Mouse (Mus musculus): ENCODE results near the gene Sept8. TPM values are rescaled to one million over a fixed set of nuclear protein-coding genes. Genes with fewer than 3 reads are reported as not detected.

Sept8 gene
- polyA plus RNA-seq, 1 experiment from 2014 or later, result 20.7 TPM

DNA sequence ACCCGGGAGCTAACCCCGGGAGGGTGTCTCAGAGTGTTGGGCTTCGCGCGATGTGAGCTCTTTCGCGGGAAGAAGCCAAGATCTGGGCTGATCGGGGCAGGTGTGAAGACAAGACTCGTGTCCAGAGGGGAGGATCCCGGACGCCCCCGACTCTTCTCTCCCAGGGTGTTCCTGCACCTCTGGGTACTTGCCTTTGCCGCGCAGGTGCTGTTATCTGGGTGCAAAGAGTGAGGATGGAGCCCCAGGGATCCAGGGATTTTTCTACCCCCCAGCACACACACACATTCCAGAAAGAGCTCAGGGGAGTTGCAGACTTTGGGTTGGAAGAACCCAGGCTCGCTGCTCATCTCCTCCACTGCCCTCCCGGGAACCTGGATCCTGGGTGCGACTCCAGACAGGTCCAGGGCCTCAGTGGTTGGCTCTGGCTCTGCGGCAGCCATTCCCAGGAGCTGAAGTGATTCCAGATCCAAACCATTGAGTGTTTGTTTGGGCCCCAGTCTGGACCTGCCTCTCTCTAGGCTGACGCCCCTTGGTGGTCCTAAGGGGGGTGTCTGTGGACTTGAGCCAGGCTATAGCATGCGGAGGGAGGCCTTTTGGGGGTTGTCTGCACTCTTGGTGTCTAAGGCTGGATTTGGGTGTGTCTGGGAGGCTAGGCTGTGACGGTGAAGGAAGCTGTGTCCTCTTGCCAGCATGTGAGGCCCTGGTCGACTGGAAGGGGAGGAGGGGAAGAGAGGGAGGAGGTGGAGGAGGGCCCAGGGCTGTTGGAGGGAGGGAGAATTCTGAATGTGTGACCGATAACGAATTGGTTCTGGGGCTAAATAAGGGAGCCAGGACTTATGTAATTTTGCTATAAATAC lies 1.3 kb downstream of the Sept8 start:
- Histone ChIP-seq H3K36me3 (no peaks in the 10 kb centered on the region), H3K27ac (replicated peaks) (peak overlapping the region; percentile 79), H3K4me3 (peak overlapping the region; percentile 92), H3K9me3 (no peaks in the 10 kb centered on the region), H3K4me1 (replicated peaks) (peaks cover 51% of the 10 kb centered on the region), H3K27me3 (peaks cover 7% of the 10 kb centered on the region; the same call in 1 of the 2 replicates), H3K4me2 (peak overlapping the region; percentile 94), H3K9ac (peak overlapping the region; percentile 90)
- WGBS, result 2% methylated on average over 24 of the region's 24 CpGs
- peak; percentile 24; the same call in 1 of the 2 replicates for ATAC-seq (ENCODE audit: low FRiP score, low read depth)

DNA sequence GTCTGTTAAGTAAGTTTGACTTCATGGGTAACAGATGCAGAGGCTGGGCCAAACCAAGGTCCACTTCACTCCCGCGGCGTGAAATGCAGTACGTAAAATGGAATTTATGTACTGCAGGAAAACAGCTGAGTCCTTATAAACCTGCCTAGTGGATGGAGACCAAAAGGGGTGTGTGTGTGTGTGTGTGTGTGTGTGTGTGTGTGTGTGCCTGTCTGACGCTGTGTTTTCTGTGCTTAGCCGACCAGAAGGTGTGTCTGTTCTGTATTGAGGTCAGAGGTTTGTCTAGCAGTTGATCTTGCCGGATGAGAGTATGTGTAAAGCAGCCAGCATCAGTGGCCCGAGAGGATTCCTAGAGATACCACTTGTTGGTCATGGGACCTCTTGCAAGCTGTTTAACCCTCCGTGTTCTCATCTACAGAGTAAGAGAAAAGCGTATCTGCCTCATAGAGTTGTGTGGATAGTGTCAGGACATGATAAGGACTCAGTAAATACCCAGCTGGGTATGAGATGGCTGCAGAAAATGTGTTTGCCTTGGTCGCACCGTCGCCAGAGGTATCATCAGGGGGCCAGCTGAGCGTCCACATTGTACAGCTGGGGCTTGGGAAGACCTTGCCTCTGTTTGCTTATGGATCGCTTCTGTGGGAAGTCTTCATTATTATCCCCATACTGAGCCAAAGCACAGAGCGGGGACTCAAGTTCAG lies 2.2 kb downstream of the Sept8 start:
- Histone ChIP-seq H3K4me1 (replicated peaks) (peaks cover 51% of the 10 kb centered on the region), H3K4me3 (peak overlapping the region; percentile 92), H3K36me3 (no peaks in the 10 kb centered on the region), H3K9ac (peak overlapping the region; percentile 90), H3K27ac (replicated peaks) (peak overlapping the region; percentile 79), H3K4me2 (peak overlapping the region; percentile 94), H3K9me3 (no peaks in the 10 kb centered on the region), H3K27me3 (peaks cover 6% of the 10 kb centered on the region; the same call in 1 of the 2 replicates)
- WGBS, result 43% methylated on average over 16 of the region's 16 CpGs
- no peak for ATAC-seq (ENCODE audit: low FRiP score, low read depth)

DNA sequence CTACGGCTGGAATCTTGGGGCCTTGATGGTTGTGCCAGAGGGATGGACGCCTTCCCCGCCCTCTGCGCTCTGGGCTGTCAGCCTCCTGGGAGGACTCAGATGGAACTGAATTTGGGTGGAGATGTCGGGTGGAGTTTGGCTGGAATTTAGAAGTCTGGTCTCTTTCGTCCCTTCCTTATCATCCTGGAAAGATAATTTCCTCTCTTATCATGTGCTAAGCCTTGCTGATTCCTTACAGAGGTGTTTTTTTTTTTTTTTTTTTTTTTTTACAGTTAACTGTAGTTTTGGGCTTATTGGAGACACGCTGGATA lies 2.7 kb downstream of the Sept8 start:
- Histone ChIP-seq H3K4me3 (peak overlapping the region; percentile 92; the same call in 1 of the 2 replicates), H3K27me3 (peaks cover 6% of the 10 kb centered on the region; the same call in 1 of the 2 replicates), H3K27ac (replicated peaks) (no peak overlapping the region), H3K4me2 (peak overlapping the region; percentile 94), H3K9ac (peak overlapping the region; percentile 90; the same call in 1 of the 2 replicates), H3K36me3 (no peaks in the 10 kb centered on the region), H3K4me1 (replicated peaks) (peaks cover 51% of the 10 kb centered on the region), H3K9me3 (no peaks in the 10 kb centered on the region)
- WGBS, result 83% methylated on average over 7 of the region's 7 CpGs
- ATAC-seq (ENCODE audit: low FRiP score, low read depth), result no peak

DNA sequence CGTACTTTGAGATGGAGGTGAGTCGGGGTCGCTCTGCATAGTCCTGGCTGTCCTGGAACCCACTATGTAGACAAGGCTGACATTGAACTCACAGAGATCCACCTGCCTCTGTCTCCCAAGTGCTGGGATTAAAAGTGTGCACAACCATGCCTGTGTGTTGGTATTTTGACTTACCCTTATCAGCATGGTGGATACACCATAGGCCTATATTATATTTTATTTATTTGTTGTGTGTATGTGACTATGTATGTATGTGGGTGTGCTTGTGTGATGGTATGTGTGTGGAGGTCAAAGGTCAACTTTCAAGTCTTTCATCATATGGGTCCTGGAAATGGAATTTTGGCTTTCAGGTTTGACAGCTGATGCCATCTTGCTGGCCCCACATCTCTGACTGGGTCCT lies 3.3 kb downstream of the Sept8 start:
- H3K27ac ChIP-seq (replicated peaks), result no peak overlapping the region
- 95% methylated on average over 3 of the region's 3 CpGs for WGBS

DNA sequence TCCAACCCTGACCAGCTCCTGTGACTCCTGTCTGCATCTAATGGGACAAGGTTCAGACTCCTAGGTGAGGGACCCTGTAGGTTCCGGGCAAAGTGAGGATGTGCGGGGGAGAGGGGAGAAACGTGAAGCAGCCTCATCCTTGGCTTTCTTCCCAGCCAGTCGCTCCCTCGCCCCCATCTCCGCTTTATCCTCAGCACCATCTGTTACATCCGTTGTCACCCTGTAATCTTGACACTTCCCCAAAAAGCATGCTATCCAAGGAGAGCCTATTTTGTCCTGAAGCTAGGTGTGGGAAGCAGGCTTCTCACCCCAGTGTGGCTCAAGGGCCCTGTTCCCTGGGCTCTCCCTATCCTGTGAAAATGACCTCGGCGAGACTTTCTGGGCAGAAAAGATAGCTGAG lies 3.9 kb downstream of the Sept8 start:
- Histone ChIP-seq H3K27ac (replicated peaks) (no peak overlapping the region), H3K27me3 (peaks cover 5% of the 10 kb centered on the region; the same call in 1 of the 2 replicates), H3K36me3 (no peaks in the 10 kb centered on the region), H3K9ac (no peak overlapping the region), H3K4me1 (replicated peaks) (peaks cover 51% of the 10 kb centered on the region), H3K4me3 (no peak overlapping the region), H3K9me3 (no peaks in the 10 kb centered on the region), H3K4me2 (no peak overlapping the region)
- 63% methylated on average over 9 of the region's 9 CpGs for WGBS
- no peak for ATAC-seq (ENCODE audit: low FRiP score, low read depth)

More for the DNA sequence above, 3.3 kb downstream of the Sept8 start:
- Histone ChIP-seq H3K36me3 (no peaks in the 10 kb centered on the region), H3K27me3 (peaks cover 6% of the 10 kb centered on the region; the same call in 1 of the 2 replicates), H3K4me1 (replicated peaks) (peaks cover 51% of the 10 kb centered on the region), H3K4me2 (no peak overlapping the region), H3K4me3 (no peak overlapping the region), H3K9me3 (no peaks in the 10 kb centered on the region), H3K9ac (no peak overlapping the region)
- no peak for ATAC-seq (ENCODE audit: low FRiP score, low read depth)

DNA sequence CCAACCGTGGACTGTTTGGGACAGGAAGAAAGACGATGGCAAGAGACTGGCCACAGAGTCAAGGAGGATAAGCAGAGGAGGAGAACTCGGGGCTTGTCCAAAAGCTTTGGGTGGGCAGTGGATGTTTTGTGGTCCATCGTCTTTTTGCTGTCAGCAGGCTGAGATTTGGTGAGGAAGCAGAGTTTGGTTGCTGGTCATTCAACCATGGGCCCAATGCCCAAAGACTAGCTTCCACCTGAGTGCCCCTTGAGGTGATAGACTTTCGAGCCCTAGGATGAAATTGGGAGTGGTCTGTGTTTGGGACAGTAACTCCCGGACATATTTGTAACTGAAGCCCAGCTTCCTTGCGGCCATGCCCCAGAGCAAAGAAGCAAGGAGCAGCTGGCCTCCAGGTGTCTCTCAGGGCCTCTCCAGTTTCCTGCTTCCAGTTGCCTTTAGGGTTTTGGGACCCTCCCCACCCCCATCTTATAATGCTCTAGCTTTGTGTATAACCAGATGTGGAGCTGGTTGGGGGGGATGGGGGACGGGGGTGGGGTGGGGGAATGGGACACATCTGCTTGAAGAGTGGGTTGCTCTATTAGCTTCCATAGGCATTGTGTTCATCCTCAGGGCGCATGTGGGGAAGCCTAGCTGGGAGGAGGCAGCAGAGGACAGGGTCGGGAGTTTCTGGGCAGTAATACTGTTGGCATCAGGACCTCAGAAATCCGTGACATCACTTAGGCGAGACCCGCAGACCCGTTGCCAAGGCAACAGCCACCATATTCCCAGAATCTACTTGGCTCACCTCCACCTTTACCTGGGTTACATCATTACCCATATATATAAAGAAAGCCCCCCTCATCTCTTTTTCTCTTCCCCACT lies 4.7 kb downstream of the Sept8 start:
- peaks cover 53% of the 10 kb centered on the region for H3K4me1 ChIP-seq (replicated peaks)
- no peak for ATAC-seq (ENCODE audit: low FRiP score, low read depth)
- H3K9me3 ChIP-seq, result no peaks in the 10 kb centered on the region
- H3K27me3 ChIP-seq, result no peaks in the 10 kb centered on the region
- H3K4me2 ChIP-seq, result no peak overlapping the region
- no peak overlapping the region for H3K9ac ChIP-seq
- no peak overlapping the region for H3K27ac ChIP-seq (replicated peaks)
- H3K36me3 ChIP-seq, result no peaks in the 10 kb centered on the region
- no peak overlapping the region for H3K4me3 ChIP-seq
- WGBS, result 83% methylated on average over 14 of the region's 14 CpGs

DNA sequence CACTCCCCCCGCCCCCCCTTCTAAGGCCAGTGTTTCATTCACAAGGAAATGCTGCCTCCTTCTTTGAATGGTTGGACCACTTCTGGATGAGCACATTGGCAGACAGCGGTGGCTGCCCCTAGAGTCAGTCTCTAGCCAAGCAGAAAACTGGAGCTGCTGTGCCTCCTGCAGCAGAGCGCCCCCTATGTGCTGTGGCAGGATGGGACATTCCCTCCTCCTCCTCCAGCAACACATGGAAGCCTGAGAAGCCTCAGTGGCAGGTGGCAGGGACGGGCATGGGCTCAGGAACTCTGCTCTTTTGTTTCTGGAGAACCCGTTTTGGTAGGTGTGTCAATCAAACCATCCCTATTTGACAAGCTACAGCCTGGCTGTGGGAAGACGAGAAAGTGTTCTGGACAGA lies 5.8 kb downstream of the Sept8 start:
- WGBS, result 69% methylated on average over 6 of the region's 6 CpGs
- ATAC-seq (ENCODE audit: low FRiP score, low read depth), result no peak
- Histone ChIP-seq H3K9ac (no peak overlapping the region), H3K4me1 (replicated peaks) (peaks cover 52% of the 10 kb centered on the region), H3K4me2 (no peak overlapping the region), H3K27ac (replicated peaks) (no peak overlapping the region), H3K9me3 (no peaks in the 10 kb centered on the region), H3K36me3 (no peaks in the 10 kb centered on the region), H3K27me3 (no peaks in the 10 kb centered on the region), H3K4me3 (no peak overlapping the region)

DNA sequence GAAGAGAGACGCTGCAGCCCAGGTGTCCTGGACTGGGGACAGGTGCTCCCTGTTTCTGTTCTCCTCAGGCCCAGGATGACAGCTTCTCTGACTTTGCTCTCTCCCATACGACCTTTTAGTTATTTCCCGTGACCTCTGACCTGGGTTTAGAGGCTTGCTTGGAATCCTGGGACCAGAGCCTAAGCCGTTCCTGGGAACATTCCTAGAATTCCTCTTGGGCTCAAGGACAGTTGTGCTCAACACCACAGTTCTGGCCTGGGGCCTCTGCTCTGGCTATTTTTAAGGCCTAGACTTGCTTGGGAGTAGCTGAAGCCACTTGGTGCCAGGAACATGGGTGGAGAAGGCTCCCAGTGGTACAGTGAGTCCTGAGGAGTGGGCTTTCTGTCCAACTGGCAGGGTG lies 6.4 kb downstream of the Sept8 start:
- Histone ChIP-seq H3K27ac (replicated peaks) (no peak overlapping the region), H3K9me3 (no peaks in the 10 kb centered on the region), H3K9ac (no peak overlapping the region), H3K4me1 (replicated peaks) (peaks cover 47% of the 10 kb centered on the region), H3K27me3 (no peaks in the 10 kb centered on the region), H3K4me3 (no peak overlapping the region), H3K4me2 (no peak overlapping the region), H3K36me3 (no peaks in the 10 kb centered on the region)
- WGBS, result 56% methylated on average over 4 of the region's 4 CpGs
- no peak for ATAC-seq (ENCODE audit: low FRiP score, low read depth)

DNA sequence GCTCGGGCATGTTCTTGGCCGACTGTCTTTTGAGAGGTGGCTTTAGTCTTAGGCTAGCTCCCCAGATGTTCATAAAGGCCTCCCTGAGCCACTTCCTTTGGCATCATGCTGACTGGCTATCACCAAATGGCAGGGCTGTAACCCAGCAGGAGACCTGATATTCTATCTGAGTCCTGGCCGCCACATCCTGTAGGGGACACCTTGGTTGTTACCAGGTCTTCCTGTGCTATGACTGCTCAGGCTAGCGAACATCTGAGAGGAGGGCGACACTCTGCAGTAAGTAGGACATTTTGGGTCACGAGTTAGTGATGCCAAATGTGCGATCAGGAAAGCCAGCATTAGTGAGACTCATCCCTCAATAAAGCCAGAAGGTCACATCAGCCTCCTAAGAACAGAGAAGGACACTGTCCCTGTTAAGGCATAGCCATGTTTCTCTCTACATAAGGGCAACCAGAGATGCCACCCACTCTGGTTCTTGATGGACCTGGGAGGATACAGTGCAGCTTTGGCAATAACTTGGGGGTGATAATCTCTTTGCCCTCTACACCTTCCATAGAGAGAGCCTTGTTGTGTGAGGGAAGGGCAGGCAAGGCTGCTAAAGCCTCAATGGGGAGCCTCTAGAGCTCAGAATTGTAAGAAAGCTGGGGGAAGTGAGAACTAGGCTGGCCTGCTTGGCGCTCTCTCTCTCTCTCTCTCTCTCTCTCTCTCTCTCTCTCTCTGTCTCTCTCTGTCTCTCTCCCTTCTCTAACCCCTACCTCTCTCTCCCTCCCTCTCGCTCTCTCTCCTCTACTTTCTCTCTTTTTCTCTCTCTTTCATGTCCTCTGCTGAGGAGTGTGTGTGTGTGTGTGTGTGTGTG lies 9.6 kb downstream of the Sept8 start:
- Histone ChIP-seq H3K4me1 (replicated peaks) (peaks cover 17% of the 10 kb centered on the region; the same call in 1 of the 2 replicates), H3K9me3 (no peaks in the 10 kb centered on the region), H3K27ac (replicated peaks) (no peak overlapping the region), H3K9ac (no peak overlapping the region), H3K4me3 (no peak overlapping the region), H3K27me3 (no peaks in the 10 kb centered on the region), H3K36me3 (no peaks in the 10 kb centered on the region), H3K4me2 (no peak overlapping the region)
- 84% methylated on average over 9 of the region's 9 CpGs for WGBS
- ATAC-seq (ENCODE audit: low FRiP score, low read depth), result no peak

DNA sequence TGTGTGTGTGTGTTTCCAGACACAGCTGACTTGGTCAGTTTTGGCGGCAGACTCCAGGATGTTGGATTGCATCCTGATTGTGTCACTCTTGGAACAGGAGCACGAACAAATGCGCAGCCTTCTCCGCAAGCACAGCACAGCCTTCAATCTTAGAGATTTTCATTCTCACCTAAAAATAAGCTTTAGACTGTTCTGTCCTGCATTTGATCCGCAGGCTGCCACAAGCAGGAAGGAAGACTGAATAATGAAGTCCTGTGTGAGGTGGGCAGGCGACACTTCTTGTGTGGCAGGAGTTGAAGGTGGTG lies 10.1 kb downstream of the Sept8 start:
- Histone ChIP-seq H3K4me2 (no peak overlapping the region), H3K4me3 (no peak overlapping the region), H3K9me3 (no peaks in the 10 kb centered on the region), H3K9ac (no peak overlapping the region), H3K36me3 (no peaks in the 10 kb centered on the region), H3K27ac (replicated peaks) (no peak overlapping the region), H3K4me1 (replicated peaks) (peaks cover 12% of the 10 kb centered on the region; the same call in 1 of the 2 replicates), H3K27me3 (no peaks in the 10 kb centered on the region)
- 60% methylated on average over 6 of the region's 6 CpGs for WGBS
- ATAC-seq (ENCODE audit: low FRiP score, low read depth), result no peak

DNA sequence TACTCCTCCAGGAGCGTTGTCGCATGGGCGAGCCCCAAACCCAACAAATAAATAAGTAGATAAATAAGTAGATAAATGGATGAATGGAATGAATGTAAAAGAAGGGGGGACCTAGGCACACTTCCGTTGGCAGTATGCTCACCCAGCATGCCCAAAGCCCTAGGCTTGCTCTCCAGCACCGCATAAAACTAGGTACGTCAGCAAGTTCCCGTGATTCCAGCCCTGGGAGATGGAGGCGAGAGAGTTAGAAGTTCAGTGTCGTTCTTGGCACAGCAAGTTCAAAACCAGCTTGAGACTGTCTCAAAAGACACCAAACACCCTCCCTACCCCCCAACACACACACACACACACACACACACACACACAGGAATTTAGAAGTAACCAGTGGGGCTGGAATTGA lies 10.9 kb downstream of the Sept8 start:
- Histone ChIP-seq H3K4me2 (no peak overlapping the region), H3K36me3 (peaks cover 7% of the 10 kb centered on the region), H3K27me3 (no peaks in the 10 kb centered on the region), H3K9me3 (no peaks in the 10 kb centered on the region), H3K4me3 (no peak overlapping the region), H3K4me1 (replicated peaks) (peaks cover 9% of the 10 kb centered on the region; the same call in 1 of the 2 replicates), H3K27ac (replicated peaks) (no peak overlapping the region), H3K9ac (no peak overlapping the region)
- no peak for ATAC-seq (ENCODE audit: low FRiP score, low read depth)
- 87% methylated on average over 9 of the region's 9 CpGs for WGBS
